Mouse (Mus musculus) kidney, postnatal 4 days (tissue): ENCODE data around the gene Ccdc102a.
"Not testable (repeated sequence)": the region's sequence is repeated elsewhere in the genome, so short reads cannot be mapped to it uniquely, and the experiment has no call there.

ENCODE experiments used
- DNase-seq, 2 experiments: peaks; one replicate each; pipeline ENCODE4 v3.0.0; 2021; ENCODE audit warnings: mixed read lengths in 2 of 2

Ccdc102a gene

GRCm38 (mm10) chr8:94872576-94872975, 45.3 kb downstream of the Ccdc102a start:
- DNase-seq: no peak

GRCm38 (mm10) chr8:94872156-94872555, 45.7 kb downstream of the Ccdc102a start:
- DNase-seq: no peak

GRCm38 (mm10) chr8:94871108-94871894, 46.6 kb downstream of the Ccdc102a start:
- DNase-seq: peak; percentile 76 to 83

- peak in 1 of 2 experiments; percentile 51 for DNase-seq
Observed at GRCm38 (mm10) chr8:94870474-94871107, 47.3 kb downstream of the Ccdc102a start.

- DNase-seq: no peak
Observed at GRCm38 (mm10) chr8:94870003-94870402, 47.9 kb downstream of the Ccdc102a start.

GRCm38 (mm10) chr8:94869146-94869545, 48.8 kb downstream of the Ccdc102a start:
- DNase-seq: no peak

DNA sequence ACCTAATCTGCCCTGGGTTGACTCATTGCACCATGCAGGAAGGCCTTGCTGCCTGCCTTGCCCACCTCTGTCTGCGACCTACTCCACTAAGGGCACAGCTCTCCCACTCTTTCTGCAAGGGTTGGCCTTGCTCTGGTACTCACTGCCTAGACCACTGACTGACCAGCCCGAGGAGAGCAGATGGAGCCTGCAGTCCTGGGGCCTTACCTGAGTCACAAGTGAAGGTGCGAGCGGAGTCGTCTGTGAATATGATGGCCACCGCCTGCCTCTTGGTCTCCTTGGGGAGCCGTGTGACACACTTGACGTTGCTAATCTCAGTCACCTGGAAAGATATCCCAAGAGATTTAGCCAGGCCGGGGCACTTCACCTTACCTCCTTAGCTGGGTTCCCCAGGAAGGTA, 51.0 kb downstream of the Ccdc102a start:
- no peak for DNase-seq

GRCm38 (mm10) chr8:94865292-94865691, 52.6 kb downstream of the Ccdc102a start:
- DNase-seq: no peak

GRCm38 (mm10) chr8:94863897-94864673, 53.8 kb downstream of the Ccdc102a start:
- no peak for DNase-seq

- DNase-seq: peak in 1 of 2 experiments; percentile 48
Observed at GRCm38 (mm10) chr8:94862487-94863220, 55.2 kb downstream of the Ccdc102a start.

DNA sequence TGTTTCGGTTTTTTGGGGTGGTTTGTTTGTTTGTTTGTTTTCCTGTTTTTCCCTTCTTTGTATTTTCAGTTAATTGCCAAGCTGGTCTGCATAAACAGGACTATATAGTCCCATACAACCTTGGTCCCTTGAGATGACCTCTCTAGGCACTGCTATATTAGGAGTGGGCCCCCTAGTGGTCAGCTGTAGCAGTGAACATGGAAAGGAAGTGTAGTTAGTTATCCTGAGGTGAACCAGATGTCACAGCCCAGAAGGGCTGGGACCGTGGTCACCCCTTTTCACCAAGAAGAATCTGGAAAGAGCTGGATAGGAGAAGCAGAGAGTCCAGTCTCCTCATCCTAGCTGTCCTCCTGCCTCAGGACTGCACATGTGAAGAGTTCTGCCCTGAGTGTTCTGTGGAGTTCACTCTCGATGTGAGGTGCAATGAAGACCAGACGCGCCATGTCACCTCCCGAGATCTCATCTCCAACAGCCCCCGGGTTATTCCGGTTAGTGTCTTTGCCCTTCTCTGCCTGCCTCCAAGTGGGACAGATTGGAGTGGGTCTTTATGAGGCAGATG, 56.5 kb downstream of the Ccdc102a start:
- DNase-seq: peak; percentile 83 to 87

DNA sequence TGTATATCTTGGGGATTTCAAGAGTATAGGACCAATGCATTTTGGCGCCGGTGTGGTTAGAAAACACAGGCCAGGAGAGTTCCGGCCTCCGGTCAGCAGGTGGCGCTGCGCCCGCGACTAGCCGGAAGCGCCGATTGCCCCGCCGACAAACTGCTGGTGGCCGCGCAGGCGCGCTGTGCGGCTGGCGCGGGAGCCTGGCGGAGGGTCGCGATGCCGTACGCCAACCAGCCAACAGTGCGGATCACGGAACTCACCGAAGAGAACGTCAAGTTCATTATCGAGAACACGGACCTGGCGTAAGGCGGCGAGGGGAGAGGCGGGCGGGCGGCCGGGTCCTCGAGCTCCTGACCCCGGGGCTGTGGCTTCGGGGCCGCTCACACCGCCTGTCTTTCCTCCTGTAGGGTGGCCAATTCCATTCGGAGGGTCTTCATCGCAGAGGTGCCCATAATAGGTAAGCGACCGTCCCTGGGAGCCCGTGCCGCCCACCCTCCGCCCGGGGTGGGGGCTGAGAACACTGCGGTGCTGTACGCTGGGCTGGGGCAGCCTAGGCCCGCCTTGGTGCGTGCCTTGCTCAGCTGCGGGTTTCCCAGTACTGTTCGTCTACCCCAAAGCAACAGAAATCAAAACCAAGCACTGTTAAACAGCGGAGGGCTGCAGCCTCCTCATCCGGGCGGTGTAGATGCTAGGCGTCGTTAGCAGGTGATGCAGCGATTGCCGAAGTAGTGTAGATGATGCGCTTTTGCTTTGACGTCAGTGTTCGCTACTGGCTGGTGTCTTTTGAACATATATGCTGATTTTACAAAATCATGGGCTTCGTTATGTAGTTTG, 60.3 kb downstream of the Ccdc102a start, which contains the start of gene Polr2c:
Polr2c (plus strand) TSS at position 105 of the 828 bp plus-strand sequence.
- DNase-seq: peak; percentile 95

DNA sequence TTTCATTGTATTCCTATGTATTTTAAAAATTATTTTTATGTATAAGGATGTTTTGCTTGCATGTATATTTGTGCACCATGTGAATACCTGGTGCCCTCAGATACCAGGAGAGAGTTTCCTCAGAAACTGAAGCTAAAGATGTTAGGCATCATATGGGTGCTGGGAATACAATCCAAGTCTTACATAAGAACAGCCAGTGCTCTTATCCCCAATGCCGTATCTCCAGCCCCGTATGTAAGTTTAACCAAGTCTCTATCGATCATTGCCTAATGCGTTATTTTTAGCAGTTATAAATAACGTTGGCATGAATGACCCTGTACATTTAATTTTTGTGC, 60.9 kb downstream of the Ccdc102a start:
- DNase-seq: no peak

GRCm38 (mm10) chr8:94854761-94855160, 63.1 kb downstream of the Ccdc102a start:
- DNase-seq: not testable (repeated sequence)
